Mouse (Mus musculus): Measurements from ENCODE around the gene Plcg2. TPM values are rescaled to one million over a fixed set of nuclear protein-coding genes. Genes with fewer than 3 reads are reported as not detected.

Plcg2 gene
- polyA plus RNA-seq, 1 experiment = 2.7 TPM

GRCm38 (mm10) chr8:117604101-117604500, 106.0 kb downstream of the Plcg2 start:
- TF ChIP-seq CTCF (IDR thresholded peaks at IDR 0.05; ENCODE audit: extremely low read depth, insufficient read depth, low read length) (no peak), POLR2A (IDR thresholded peaks at IDR 0.05; ENCODE audit: extremely low read depth, insufficient read depth, low read length) (no peak)
- H3K27ac ChIP-seq (ENCODE audit: insufficient read depth, low read length) = no peak overlapping the region
- H3K4me3 ChIP-seq (ENCODE audit: insufficient read depth, low read length) = no peak overlapping the region
- no peaks in the 10 kb centered on the region for H3K4me1 ChIP-seq (ENCODE audit: control insufficient read depth, insufficient read depth, low read length)

DNA sequence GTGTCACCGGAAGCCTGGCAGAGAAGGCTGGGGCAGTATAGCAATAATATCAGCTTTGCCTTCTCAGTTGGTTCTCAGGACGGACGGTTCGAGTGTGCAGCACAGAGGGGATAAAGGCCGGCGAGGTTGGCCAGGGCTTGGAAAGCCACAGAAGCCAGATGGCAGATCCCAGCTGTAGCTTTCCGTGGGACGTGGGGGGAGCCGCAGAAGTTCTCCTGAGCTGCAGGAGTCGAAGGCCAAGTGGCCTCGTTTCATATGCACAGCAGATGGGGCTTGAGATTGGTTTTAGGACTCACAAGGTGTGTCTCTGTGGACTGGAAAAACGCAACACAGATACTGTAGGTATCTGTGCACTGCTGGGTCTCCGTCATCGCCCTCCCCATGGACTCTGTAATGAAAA, 106.6 kb downstream of the Plcg2 start:
- H3K4me1 ChIP-seq (ENCODE audit: control insufficient read depth, insufficient read depth, low read length) = no peaks in the 10 kb centered on the region
- no peak for TF ChIP-seq CTCF (IDR thresholded peaks at IDR 0.05; ENCODE audit: extremely low read depth, insufficient read depth, low read length)
- TF ChIP-seq POLR2A (IDR thresholded peaks at IDR 0.05; ENCODE audit: extremely low read depth, insufficient read depth, low read length) = no peak
- H3K27ac ChIP-seq (ENCODE audit: insufficient read depth, low read length) = no peak overlapping the region
- H3K4me3 ChIP-seq (ENCODE audit: insufficient read depth, low read length) = no peak overlapping the region

DNA sequence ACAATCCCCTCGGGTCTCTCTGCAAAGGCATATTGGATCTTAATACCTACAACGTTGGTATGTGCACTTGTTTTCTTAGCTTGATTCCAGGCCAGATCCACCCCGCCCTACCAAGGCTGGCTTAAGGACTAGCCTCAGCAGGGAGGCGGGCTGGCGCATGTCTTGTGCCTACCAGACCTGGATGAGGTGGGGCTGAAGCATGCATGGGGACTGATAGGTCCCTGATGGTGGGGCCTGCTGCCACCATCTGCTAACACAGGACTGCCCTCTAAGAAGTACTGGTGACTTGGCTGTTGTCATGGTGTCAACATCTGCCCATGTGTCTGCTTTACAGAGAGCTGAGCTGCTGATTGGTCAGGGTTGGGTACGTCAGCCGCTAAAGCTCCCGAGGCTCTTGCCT, 107.1 kb downstream of the Plcg2 start:
- no peak for TF ChIP-seq POLR2A (IDR thresholded peaks at IDR 0.05; ENCODE audit: extremely low read depth, insufficient read depth, low read length)
- no peak for TF ChIP-seq CTCF (IDR thresholded peaks at IDR 0.05; ENCODE audit: extremely low read depth, insufficient read depth, low read length)
- Histone ChIP-seq H3K27ac (ENCODE audit: insufficient read depth, low read length) (no peak overlapping the region), H3K4me3 (ENCODE audit: insufficient read depth, low read length) (no peak overlapping the region), H3K4me1 (ENCODE audit: control insufficient read depth, insufficient read depth, low read length) (no peaks in the 10 kb centered on the region)

- no peak overlapping the region for H3K27ac ChIP-seq (ENCODE audit: insufficient read depth, low read length)
- TF ChIP-seq CTCF (IDR thresholded peaks at IDR 0.05; ENCODE audit: extremely low read depth, insufficient read depth, low read length) (no peak), POLR2A (IDR thresholded peaks at IDR 0.05; ENCODE audit: extremely low read depth, insufficient read depth, low read length) (no peak)
- H3K4me1 ChIP-seq (ENCODE audit: control insufficient read depth, insufficient read depth, low read length) = no peaks in the 10 kb centered on the region
- no peak overlapping the region for H3K4me3 ChIP-seq (ENCODE audit: insufficient read depth, low read length)
Measured at GRCm38 (mm10) chr8:117610506-117610905, 112.4 kb downstream of the Plcg2 start.

- TF ChIP-seq CTCF (IDR thresholded peaks at IDR 0.05; ENCODE audit: extremely low read depth, insufficient read depth, low read length) = no peak
- no peak for TF ChIP-seq POLR2A (IDR thresholded peaks at IDR 0.05; ENCODE audit: extremely low read depth, insufficient read depth, low read length)
- no peak overlapping the region for H3K4me3 ChIP-seq (ENCODE audit: insufficient read depth, low read length)
- H3K27ac ChIP-seq (ENCODE audit: insufficient read depth, low read length) = no peak overlapping the region
- H3K4me1 ChIP-seq (ENCODE audit: control insufficient read depth, insufficient read depth, low read length) = no peaks in the 10 kb centered on the region
Measured at GRCm38 (mm10) chr8:117612861-117613260, 114.8 kb downstream of the Plcg2 start.

GRCm38 (mm10) chr8:117626040-117626838, 128.1 kb downstream of the Plcg2 start:
- peak; percentile 83 for TF ChIP-seq CTCF (IDR thresholded peaks at IDR 0.05; ENCODE audit: extremely low read depth, insufficient read depth, low read length)
- no peak for TF ChIP-seq POLR2A (IDR thresholded peaks at IDR 0.05; ENCODE audit: extremely low read depth, insufficient read depth, low read length)
- Histone ChIP-seq H3K4me3 (ENCODE audit: insufficient read depth, low read length) (no peak overlapping the region), H3K27ac (ENCODE audit: insufficient read depth, low read length) (no peak overlapping the region), H3K4me1 (ENCODE audit: control insufficient read depth, insufficient read depth, low read length) (no peaks in the 10 kb centered on the region)

GRCm38 (mm10) chr8:117627096-117627495, 129.0 kb downstream of the Plcg2 start:
- H3K4me1 ChIP-seq (ENCODE audit: control insufficient read depth, insufficient read depth, low read length) = no peaks in the 10 kb centered on the region
- TF ChIP-seq POLR2A (IDR thresholded peaks at IDR 0.05; ENCODE audit: extremely low read depth, insufficient read depth, low read length) (no peak), CTCF (IDR thresholded peaks at IDR 0.05; ENCODE audit: extremely low read depth, insufficient read depth, low read length) (no peak)
- no peak overlapping the region for H3K27ac ChIP-seq (ENCODE audit: insufficient read depth, low read length)
- H3K4me3 ChIP-seq (ENCODE audit: insufficient read depth, low read length) = no peak overlapping the region

DNA sequence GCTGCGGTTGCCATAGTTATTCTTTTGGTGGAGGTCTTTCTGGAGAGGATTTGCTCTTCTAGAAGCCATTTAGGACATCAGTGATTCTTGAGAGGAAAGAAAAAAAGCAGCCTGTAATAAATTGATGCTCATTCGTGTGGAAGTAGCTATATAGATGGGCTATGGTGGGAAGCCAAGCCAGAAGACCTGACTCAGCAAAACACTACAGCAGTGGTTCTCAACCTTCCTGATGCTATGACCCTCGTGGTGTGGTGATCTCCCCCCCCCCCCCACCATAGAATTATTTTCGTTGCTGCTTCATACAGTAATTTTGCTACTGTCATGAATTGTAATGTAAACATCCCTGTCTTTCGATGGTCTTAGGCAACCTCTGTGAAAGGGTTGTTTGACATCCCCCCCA, 134.4 kb downstream of the Plcg2 start:
- TF ChIP-seq CTCF (IDR thresholded peaks at IDR 0.05; ENCODE audit: extremely low read depth, insufficient read depth, low read length) (no peak), POLR2A (IDR thresholded peaks at IDR 0.05; ENCODE audit: extremely low read depth, insufficient read depth, low read length) (no peak)
- Histone ChIP-seq H3K4me1 (ENCODE audit: control insufficient read depth, insufficient read depth, low read length) (no peaks in the 10 kb centered on the region), H3K27ac (ENCODE audit: insufficient read depth, low read length) (no peak overlapping the region), H3K4me3 (ENCODE audit: insufficient read depth, low read length) (no peak overlapping the region)

- TF ChIP-seq POLR2A (IDR thresholded peaks at IDR 0.05; ENCODE audit: extremely low read depth, insufficient read depth, low read length) = no peak
- TF ChIP-seq CTCF (IDR thresholded peaks at IDR 0.05; ENCODE audit: extremely low read depth, insufficient read depth, low read length) = no peak
- H3K4me3 ChIP-seq (ENCODE audit: insufficient read depth, low read length) = no peak overlapping the region
- no peaks in the 10 kb centered on the region for H3K4me1 ChIP-seq (ENCODE audit: control insufficient read depth, insufficient read depth, low read length)
- no peak overlapping the region for H3K27ac ChIP-seq (ENCODE audit: insufficient read depth, low read length)
Measured at GRCm38 (mm10) chr8:117634406-117634805, 136.3 kb downstream of the Plcg2 start.

DNA sequence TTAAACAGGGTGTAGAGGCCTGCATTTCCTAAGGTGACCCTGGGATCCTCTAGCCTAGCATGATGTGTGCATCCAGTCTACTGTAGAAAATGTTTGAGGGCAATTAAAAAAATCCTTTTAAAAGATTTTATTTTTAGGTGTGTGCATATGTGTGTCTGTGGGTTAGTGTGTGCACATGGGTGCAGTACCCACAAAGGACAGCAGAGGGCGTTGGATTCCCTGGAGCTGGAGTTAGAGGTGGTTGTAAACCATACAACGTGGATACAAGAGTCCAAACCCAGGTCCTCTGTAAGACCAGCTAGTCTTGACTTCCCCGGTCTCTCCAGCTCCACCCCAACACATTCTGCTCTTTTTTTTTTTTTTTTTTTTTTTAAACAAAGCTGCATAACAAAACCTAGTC, 139.4 kb downstream of the Plcg2 start:
- TF ChIP-seq POLR2A (IDR thresholded peaks at IDR 0.05; ENCODE audit: extremely low read depth, insufficient read depth, low read length) (no peak), CTCF (IDR thresholded peaks at IDR 0.05; ENCODE audit: extremely low read depth, insufficient read depth, low read length) (no peak)
- no peaks in the 10 kb centered on the region for H3K4me1 ChIP-seq (ENCODE audit: control insufficient read depth, insufficient read depth, low read length)
- H3K27ac ChIP-seq (ENCODE audit: insufficient read depth, low read length) = no peak overlapping the region
- H3K4me3 ChIP-seq (ENCODE audit: insufficient read depth, low read length) = no peak overlapping the region

All from cortical plate, adult 2 months (tissue).